Mouse (Mus musculus): ENCODE measurements around the gene 4833439L19Rik. TPM values are rescaled to one million over a fixed set of nuclear protein-coding genes. Genes with fewer than 3 reads are reported as not detected.

4833439L19Rik gene
- polyA plus RNA-seq, 1 experiment from 2014 or later, result 50.2 TPM

DNA sequence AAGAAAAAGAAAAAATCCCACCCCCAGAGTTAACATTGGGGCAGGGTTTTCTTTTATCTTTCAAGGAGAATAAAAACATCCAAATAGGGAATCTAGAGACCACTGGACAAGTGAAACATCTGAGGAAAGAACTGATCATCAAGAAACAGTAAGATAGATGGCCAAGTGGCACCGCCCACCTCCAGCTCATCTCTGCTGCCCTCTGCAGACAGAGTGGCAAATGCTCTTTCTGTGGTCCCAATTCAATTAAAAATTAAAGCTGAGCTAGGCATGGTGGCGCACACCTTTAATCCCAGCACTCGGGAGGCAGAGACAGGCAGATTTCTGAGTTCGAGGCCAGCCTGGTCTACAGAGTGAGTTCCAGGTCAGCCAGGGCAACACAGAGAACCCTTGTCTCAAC is 45.0 kb downstream of the 4833439L19Rik start:
- Histone ChIP-seq H3K4me1 (ENCODE audit: control insufficient read depth, low read depth, low read length) (no peaks in the 10 kb centered on the region), H3K4me3 (ENCODE audit: low read depth, low read length) (no peak overlapping the region), H3K9me3 (replicated peaks; ENCODE audit: control insufficient read depth, low read length) (no peaks in the 10 kb centered on the region), H3K27ac (ENCODE audit: low read length) (no peak overlapping the region), H3K36me3 (ENCODE audit: control insufficient read depth, insufficient read depth) (0 out of 2 replicates have a peak, but pooled peaks cover 5% of the 10 kb centered on the region), H3K27me3 (ENCODE audit: control insufficient read depth, insufficient read depth, low read depth, low read length) (no peaks in the 10 kb centered on the region), H3K4me2 (ENCODE audit: low read depth, low read length) (no peak overlapping the region), H3K9ac (ENCODE audit: low read depth, low read length) (no peak overlapping the region)
- ATAC-seq (ENCODE audit: low read depth), result no peak
- WGBS (ENCODE audit: insufficient replicate concordance), result 69% methylated on average over 4 of the region's 4 CpGs

DNA sequence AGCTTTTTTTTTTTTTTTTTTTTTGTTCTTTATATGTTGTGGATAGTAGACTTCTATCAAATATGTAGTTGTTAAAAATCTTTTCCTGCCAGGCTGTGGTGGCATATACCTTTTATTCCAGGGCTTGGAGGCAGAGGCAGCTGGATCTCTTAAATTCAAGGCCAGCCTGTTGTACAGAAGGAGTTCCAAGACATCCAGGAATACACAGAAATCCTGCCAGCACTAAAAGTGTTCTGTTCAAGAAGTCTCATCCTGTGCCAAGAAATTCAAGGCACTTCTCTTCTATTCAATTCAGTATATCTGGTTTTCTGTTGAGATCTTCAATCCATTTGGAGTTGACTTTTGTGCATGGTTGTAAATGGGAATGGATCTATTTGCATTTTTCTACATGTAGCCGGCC is 59.3 kb downstream of the 4833439L19Rik start:
- H3K27me3 ChIP-seq (ENCODE audit: control insufficient read depth, insufficient read depth, low read depth, low read length), result peaks cover 7% of the 10 kb centered on the region
- H3K9ac ChIP-seq (ENCODE audit: low read depth, low read length), result no peak overlapping the region
- H3K36me3 ChIP-seq (ENCODE audit: control insufficient read depth, insufficient read depth), result no peaks in the 10 kb centered on the region
- 68% methylated on average over 1 of the region's 1 CpGs for WGBS (ENCODE audit: insufficient replicate concordance)
- no peaks in the 10 kb centered on the region for H3K9me3 ChIP-seq (replicated peaks; ENCODE audit: control insufficient read depth, low read length)
- ATAC-seq (ENCODE audit: low read depth), result no peak
- no peak overlapping the region for H3K27ac ChIP-seq (ENCODE audit: low read length)
- H3K4me1 ChIP-seq (ENCODE audit: control insufficient read depth, low read depth, low read length), result peaks cover 19% of the 10 kb centered on the region
- H3K4me2 ChIP-seq (ENCODE audit: low read depth, low read length), result no peak overlapping the region
- no peak overlapping the region for H3K4me3 ChIP-seq (ENCODE audit: low read depth, low read length)

DNA sequence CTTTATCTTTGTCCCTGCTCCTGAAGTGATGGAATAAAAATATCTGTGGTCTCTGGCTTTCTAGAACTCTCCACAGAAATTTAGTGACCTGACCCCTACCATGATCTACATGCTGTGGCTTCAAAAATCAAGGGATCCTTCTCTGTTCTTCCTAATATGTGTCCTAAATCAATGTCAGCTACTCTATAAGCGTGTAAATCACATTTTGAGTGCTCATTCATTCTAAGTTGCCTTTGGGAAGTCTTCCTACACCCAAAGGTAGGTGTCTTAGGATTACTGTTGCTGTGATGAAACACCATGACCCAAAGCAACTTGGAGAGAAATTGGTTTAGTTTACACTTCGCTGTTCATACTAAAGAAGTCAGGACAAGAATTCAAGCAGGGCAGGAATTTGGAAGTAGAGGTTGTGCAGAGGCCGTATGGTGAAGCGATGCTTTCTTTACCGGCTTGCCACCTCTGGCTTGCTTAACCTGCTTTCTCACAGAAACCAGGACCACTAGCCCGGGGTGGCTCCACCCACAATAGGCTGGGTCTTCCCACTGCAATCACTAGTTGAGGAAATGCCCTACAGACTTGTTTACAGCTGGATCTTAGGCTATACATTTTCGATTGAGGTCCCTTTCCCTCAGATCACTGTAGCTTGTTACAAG is 60.5 kb downstream of the 4833439L19Rik start:
- peaks cover 7% of the 10 kb centered on the region for H3K27me3 ChIP-seq (ENCODE audit: control insufficient read depth, insufficient read depth, low read depth, low read length)
- peak overlapping the region; percentile 76 for H3K9ac ChIP-seq (ENCODE audit: low read depth, low read length)
- WGBS (ENCODE audit: insufficient replicate concordance), result 40% methylated on average over 7 of the region's 7 CpGs
- no peaks in the 10 kb centered on the region for H3K36me3 ChIP-seq (ENCODE audit: control insufficient read depth, insufficient read depth)
- H3K4me3 ChIP-seq (ENCODE audit: low read depth, low read length), result peak overlapping the region; percentile 69
- H3K4me1 ChIP-seq (ENCODE audit: control insufficient read depth, low read depth, low read length), result peaks cover 20% of the 10 kb centered on the region
- H3K9me3 ChIP-seq (replicated peaks; ENCODE audit: control insufficient read depth, low read length), result no peaks in the 10 kb centered on the region
- peak overlapping the region; percentile 100 for H3K4me2 ChIP-seq (ENCODE audit: low read depth, low read length)
- no peak for ATAC-seq (ENCODE audit: low read depth)
- no peak overlapping the region for H3K27ac ChIP-seq (ENCODE audit: low read length)

DNA sequence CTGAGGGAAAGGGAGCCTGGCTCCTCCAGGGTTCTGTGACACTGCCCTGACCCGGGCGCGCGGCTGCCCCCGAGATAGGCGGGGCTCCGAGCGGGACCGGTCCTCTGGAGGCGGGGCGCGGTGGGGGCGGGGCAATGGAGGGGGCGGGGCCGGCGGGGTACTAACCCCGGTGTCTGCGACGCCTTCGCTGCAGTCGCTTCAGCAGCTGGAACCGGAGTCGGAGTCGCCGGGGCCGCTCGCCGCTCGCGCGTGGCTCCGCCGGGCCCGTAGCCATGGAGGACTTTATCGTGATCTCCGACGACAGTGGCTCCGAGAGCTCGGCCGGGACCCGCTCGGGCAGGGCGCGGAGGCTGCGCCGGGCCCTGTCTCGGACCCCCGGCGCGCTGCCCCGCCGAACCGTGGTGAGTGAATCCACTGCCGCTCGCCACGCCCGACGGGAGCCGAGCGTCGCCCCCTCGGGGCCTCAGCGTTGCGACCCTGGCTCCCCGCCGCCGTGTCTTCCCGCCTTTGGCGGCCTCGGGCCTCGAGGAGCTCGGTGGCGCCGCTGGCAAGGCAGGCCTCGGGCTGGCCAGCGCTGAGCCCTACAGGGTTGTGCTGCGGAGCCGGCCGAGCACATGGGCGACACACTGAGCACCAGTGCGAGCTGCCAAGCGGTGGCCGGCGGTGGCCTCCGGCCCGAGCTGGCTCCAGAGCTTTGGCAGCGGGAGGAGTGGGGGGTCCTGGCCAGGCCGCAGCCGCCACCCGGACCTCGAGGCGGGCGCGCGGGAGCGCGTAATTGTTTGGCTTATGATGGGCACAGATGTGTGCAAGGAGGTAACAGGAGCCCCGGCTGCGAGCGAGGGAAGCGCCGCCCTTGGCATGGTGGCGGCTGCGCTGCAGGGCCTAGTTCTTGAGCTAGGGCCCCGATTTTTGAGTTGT is 61.4 kb downstream of the 4833439L19Rik start, which contains the start of gene Simc1:
Gene Simc1 (plus strand): TSS at position 176 of the 918 bp plus-strand sequence.
- Histone ChIP-seq H3K27ac (ENCODE audit: low read length) (peak within 1 kb of the TSS; percentile 30; the same call in 1 of the 2 replicates), H3K9me3 (replicated peaks; ENCODE audit: control insufficient read depth, low read length) (no peaks in the 10 kb centered on the region), H3K4me2 (ENCODE audit: low read depth, low read length) (peak within 1 kb of the TSS; percentile 100), H3K36me3 (ENCODE audit: control insufficient read depth, insufficient read depth) (no peaks in the 10 kb centered on the region), H3K9ac (ENCODE audit: low read depth, low read length) (peak within 1 kb of the TSS; percentile 76), H3K4me1 (ENCODE audit: control insufficient read depth, low read depth, low read length) (peaks cover 20% of the 10 kb centered on the region), H3K27me3 (ENCODE audit: control insufficient read depth, insufficient read depth, low read depth, low read length) (peaks cover 7% of the 10 kb centered on the region), H3K4me3 (ENCODE audit: low read depth, low read length) (peak within 1 kb of the TSS; percentile 69)
- ATAC-seq (ENCODE audit: low read depth), result peak; percentile 93
- WGBS (ENCODE audit: insufficient replicate concordance), result under 1% methylated on average over 104 of the region's 105 CpGs

DNA sequence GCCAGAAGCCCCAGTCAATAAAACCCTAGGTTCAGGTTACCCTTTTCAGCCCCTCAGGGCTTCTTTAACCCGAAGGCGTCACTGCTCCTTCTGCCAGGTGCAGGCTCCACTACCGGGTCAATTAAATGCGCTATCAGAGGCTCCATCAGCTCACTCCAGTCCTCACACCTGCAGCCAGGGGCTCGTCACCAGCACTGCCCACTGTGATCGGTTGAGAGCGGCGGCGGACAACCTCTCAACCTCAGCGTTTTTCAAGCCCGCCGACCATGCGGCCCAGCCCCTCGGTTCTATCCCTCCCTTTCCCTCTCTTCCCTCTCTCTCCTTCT is 62.0 kb downstream of the 4833439L19Rik start:
- Histone ChIP-seq H3K4me3 (ENCODE audit: low read depth, low read length) (peak overlapping the region; percentile 69), H3K9ac (ENCODE audit: low read depth, low read length) (peak overlapping the region; percentile 64), H3K36me3 (ENCODE audit: control insufficient read depth, insufficient read depth) (no peaks in the 10 kb centered on the region), H3K4me2 (ENCODE audit: low read depth, low read length) (peak overlapping the region; percentile 100), H3K27ac (ENCODE audit: low read length) (no peak overlapping the region), H3K27me3 (ENCODE audit: control insufficient read depth, insufficient read depth, low read depth, low read length) (peaks cover 7% of the 10 kb centered on the region), H3K4me1 (ENCODE audit: control insufficient read depth, low read depth, low read length) (peaks cover 20% of the 10 kb centered on the region), H3K9me3 (replicated peaks; ENCODE audit: control insufficient read depth, low read length) (no peaks in the 10 kb centered on the region)
- WGBS (ENCODE audit: insufficient replicate concordance), result 2% methylated on average over 14 of the region's 14 CpGs
- ATAC-seq (ENCODE audit: low read depth), result peak; percentile 10; the same call in 1 of the 2 replicates

DNA sequence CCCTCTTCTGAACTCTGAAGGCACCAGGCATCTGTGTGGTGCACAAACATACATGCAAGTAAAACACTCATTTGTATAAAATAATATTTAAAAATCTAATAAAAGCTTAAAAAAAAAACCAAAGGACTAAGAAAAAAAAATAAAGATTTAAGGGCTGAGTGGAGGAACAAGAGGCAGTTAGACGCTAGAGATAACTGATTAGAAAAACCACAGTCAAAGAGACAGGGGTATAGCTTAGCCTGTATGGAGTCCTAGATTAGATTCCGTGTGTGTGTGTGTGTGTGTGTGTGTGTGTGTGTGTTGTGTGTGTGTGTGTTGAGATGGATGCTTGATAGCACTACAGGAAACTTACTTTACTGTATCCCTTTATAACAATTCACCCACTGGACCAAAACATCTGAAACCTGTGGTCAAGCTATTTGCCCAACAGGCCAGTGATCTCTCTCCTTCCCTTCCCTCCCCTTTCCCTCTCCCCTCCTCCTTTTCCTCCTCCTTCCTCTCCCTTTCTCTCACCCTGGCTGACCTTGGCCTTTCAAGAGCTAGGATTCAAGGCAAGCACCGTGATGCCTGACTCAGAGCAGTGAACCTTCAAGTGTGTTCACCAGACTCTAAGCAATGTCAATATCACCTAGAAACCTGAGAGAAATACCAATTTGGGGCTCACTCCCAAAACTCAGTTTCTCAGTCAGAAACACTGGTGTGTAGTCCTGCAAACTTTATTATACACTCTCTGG is 63.1 kb downstream of the 4833439L19Rik start:
- Histone ChIP-seq H3K27ac (ENCODE audit: low read length) (no peak overlapping the region), H3K9ac (ENCODE audit: low read depth, low read length) (no peak overlapping the region), H3K27me3 (ENCODE audit: control insufficient read depth, insufficient read depth, low read depth, low read length) (peaks cover 7% of the 10 kb centered on the region), H3K9me3 (replicated peaks; ENCODE audit: control insufficient read depth, low read length) (no peaks in the 10 kb centered on the region), H3K4me1 (ENCODE audit: control insufficient read depth, low read depth, low read length) (peaks cover 20% of the 10 kb centered on the region), H3K36me3 (ENCODE audit: control insufficient read depth, insufficient read depth) (no peaks in the 10 kb centered on the region), H3K4me3 (ENCODE audit: low read depth, low read length) (no peak overlapping the region), H3K4me2 (ENCODE audit: low read depth, low read length) (no peak overlapping the region)
- ATAC-seq (ENCODE audit: low read depth), result no peak
- WGBS (ENCODE audit: insufficient replicate concordance), result 15% methylated on average over 3 of the region's 3 CpGs

DNA sequence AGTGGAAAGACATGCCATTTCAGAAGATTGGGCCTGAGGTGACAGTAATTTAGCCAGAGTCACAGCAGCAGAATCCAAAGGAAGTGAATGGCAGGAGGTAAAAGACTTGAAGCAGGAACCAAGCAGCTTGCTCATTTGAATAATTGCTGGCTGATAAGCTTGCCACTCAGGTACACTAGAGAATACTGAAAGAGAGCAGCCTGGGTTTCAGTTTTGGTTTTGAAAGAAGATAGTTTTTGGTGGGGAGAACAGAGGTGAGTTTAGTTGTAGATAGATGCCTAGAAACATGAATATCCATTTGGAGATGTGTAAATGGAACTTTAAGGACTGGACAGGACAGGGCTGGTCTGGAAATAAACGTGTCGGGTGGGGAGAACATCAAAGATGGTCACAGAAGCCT is 63.9 kb downstream of the 4833439L19Rik start:
- WGBS (ENCODE audit: insufficient replicate concordance), result 68% methylated on average over 2 of the region's 2 CpGs
- Histone ChIP-seq H3K4me3 (ENCODE audit: low read depth, low read length) (no peak overlapping the region), H3K27ac (ENCODE audit: low read length) (no peak overlapping the region), H3K4me1 (ENCODE audit: control insufficient read depth, low read depth, low read length) (peaks cover 20% of the 10 kb centered on the region), H3K36me3 (ENCODE audit: control insufficient read depth, insufficient read depth) (no peaks in the 10 kb centered on the region), H3K9me3 (replicated peaks; ENCODE audit: control insufficient read depth, low read length) (no peaks in the 10 kb centered on the region), H3K9ac (ENCODE audit: low read depth, low read length) (no peak overlapping the region), H3K27me3 (ENCODE audit: control insufficient read depth, insufficient read depth, low read depth, low read length) (peaks cover 7% of the 10 kb centered on the region), H3K4me2 (ENCODE audit: low read depth, low read length) (no peak overlapping the region)
- no peak for ATAC-seq (ENCODE audit: low read depth)
